Mouse (Mus musculus) right cerebral cortex, adult 2 months (tissue): ENCODE data around the gene Prox2.

Experiments used
- DNase-seq, 2 experiments: peaks; one replicate each; pipeline ENCODE4 v3.0.0; 2021 to 2022; ENCODE audit warnings: low spot score in 2 of 2

Gene Prox2

DNA sequence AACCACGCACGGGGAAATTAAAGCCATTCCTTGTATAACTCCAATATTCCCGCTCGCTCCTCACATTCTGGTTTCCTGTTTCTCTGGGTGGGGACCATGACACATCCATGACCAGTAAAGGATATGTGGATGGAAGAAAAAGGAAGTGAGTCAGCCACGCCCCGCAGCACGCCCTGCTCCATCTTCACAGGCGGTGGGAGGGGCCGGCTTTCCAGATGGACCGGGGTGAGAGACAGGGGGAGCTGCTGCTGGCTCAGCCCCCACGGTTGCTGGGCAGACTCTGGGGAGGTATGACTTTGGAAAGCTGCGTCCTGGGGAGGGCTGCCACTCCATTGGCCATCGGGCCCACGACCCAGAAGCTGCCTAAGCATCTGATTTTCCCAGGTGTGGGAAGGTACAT, 16.5 kb downstream of the Prox2 start:
- DNase-seq = peak; percentile 68 to 73

DNA sequence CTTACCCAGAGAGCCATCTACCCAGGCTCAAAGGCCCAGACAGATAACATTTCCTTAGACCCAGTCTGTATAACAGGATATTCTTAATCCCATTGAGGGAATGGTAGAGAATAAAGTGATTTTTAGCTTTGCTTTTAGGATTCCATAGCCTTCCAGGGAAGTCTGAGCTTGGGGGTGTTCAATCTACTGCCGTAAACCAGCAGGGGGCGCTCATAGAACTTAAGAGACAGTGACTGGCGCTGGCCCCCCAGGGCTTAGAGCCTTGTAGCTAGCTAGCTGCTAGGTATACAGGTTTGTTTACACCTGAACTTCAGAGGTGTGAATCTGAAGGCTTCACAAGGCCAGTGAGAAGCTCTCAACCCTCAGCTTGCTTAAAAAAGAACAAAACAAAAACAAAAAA, 18.3 kb downstream of the Prox2 start:
- peak; percentile 61 to 70 for DNase-seq

DNA sequence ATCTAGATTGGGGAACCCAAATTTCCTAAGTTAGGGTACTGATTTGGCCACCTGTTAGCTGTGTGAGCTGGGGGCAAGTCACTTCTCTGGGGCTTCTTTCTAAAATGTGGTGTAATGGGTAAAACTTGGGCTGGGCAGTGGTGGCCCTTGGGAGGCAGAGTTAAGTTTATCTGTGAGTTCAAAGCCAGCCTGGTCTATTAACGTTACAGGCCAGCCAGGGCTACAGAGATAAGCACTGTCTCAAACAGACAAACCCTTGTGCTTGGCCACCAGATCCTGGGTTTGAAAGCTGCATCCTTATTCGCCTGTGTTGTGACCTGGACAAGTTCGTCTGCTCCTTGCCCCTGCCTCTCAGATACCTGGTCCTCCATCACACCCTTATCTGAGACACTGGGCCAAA, 19.4 kb downstream of the Prox2 start:
- DNase-seq = no peak

DNA sequence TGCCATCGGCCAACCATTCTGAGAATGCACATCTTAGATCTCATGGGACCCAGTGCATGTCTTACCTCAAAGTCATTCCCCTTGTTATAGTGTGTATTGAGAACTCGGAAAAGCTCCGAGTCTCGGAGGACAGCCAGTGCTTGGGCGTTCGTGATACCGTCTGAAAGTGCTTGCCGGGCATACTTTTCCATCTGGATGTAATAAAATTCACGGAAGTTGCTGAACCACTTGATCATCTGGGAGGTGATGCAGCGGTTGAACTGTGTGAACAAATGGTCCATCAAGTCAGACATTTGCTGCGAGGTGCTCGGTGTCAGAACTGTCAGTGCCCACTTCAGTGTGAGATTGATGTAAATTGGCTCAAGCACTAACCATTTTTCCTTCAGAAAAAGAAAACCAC, 22.7 kb downstream of the Prox2 start:
- no peak for DNase-seq

DNA sequence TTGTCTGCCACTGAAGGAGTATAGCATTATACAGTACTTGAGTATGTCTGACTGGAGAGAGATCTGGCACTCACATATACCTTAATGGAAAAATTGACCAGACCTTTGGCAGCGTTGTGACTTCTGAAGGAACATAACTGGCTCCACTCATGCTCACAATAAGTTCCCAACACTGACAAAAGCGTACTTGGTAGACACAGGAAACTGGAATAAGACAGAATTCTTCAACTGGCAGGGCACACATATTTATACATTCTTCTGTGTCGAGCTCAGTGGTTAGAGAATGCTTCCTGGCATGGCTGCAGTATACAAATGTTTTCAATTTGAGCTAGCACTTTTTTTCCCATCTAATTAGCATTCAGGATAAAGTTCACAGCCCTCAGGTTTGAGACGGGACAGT, 25.6 kb downstream of the Prox2 start:
- DNase-seq = no peak

DNA sequence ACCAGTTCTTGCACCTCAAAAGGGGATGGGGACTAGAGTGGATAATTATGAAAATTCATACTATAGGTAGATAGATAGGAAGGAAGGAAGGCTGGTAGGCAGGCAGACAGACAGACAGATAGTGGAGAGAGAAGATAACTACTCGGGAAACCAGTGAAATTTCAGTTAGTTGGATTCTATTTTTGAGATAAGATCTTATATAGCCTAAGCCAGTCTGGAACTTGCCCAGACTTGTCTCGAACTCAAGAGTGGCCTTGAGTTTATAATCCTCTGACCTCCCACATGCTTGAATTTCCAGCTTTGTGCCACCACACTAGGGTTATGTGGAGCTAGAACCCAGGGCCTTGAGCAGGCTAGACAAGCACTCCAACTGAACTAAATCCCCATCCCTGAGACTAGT, 26.3 kb downstream of the Prox2 start:
- no peak for DNase-seq

DNA sequence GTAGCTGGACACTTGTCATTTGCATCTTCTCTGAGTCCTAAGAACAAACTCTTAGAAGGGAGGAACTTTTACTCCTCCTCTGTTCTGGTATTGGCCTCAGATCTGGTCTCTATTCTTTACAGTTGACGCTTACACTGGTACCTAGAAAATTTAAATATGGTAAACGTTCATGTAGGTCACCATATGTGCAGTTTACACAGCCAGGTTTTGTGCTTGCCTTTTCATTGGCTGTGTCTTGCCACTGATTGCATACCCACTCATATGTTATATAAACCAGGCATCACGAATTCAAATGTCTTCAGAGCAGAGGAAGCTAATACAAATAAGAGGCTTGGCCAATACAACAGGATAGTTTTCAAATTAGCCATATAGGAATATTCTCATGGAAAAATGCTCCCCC, 33.5 kb downstream of the Prox2 start:
- DNase-seq = no peak

DNA sequence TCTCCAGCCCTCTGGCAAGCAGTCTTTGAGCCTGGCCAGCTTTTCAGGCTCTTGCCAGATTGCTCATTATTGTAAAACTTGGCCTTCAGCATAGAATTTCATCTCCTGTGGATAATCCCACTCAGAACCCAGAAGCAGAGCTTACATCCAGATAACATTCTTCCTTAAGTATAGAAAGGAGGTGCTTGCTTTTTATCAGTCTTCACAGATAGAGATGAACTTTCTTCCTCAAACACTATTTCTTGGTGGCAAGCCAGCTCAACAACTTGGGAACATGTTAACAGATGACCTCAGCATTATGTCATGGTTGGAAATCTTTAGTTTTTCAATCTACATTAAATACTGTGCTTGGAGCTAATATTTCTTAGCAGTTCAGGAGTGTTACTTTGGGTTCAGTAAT, 39.5 kb downstream of the Prox2 start:
- no peak for DNase-seq

DNA sequence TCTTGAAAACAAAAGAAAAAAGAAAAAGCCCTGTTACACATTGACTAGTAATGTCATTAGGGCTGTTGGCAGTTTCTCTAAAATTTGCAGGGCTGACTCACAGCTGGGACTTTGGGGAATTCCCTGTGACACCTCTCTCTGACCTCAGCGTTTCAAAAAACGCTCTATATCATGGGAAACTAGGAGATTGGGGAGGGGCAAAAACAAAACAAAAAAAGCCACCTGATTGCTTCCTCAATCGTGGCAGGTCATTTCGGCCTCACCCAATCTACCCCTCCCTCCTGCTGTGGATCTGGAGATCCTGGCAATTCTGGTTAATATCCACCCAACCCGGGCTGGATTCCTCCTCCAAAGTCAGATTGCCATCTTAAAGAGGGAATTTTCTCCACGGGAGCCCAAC, 59.3 kb downstream of the Prox2 start:
- no peak for DNase-seq
